In the genomic region with DNA sequence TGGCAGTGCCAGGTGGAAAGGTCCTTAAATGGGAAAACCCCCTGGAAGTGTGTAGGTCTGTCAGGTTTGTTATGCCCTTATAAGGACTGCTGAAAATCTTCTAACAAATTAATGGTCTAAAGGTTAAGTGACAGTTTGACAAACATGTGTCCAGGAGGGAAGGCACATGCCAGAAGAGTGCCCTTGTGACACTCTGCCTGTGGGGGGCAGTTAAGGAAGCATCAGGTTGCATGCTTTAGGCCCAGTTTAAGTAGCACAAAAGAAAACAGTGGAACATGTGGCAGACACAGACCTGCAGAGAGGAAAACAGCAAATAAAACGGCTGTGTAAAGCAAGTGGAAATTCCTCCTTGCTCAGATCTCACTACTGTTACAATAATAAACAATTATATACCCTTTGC, we compare ENCODE assay signal across 34 mouse cellular contexts. TPM values are rescaled to one million over a fixed set of nuclear protein-coding genes. Genes with fewer than 3 reads are reported as not detected.
A peak's percentile ranks its signal among the peaks of the same experiment; 100 is the strongest.
DNase-seq lines count a peak whose midpoint lies in the region; ATAC-seq lines count a peak whose summit lies in the region.
"Had no signal": no experiment of that assay in that cellular context is flagged by ENCODE, and none has a peak within 500 bp of the region (broad histone marks: within the 10 kb centered on the region; RNA-seq: fewer than 3 reads in every experiment).

No protein-coding gene starts in this region.

- no peak overlapping the region for H3K4me2 ChIP-seq in kidney, embryonic 15.5 days
- no peak overlapping the region for H3K4me2 ChIP-seq in neural tube, embryonic 15.5 days
- no peak overlapping the region for H3K4me2 ChIP-seq in embryonic facial prominence, embryonic 11.5 days (ENCODE audit: low read depth, low read length)
- H3K4me2 ChIP-seq: embryonic facial prominence, embryonic 13.5 days; forebrain, embryonic 15.5 days; heart, embryonic 13.5 days; intestine, embryonic 15.5 days; limb, embryonic 15.5 days; liver, embryonic 15.5 days; lung, embryonic 15.5 days; midbrain, embryonic 13.5 days had no signal

- H3K27ac ChIP-seq in kidney, embryonic 15.5 days = no peak overlapping the region
- H3K27ac ChIP-seq in neural tube, embryonic 15.5 days (replicated peaks) = no peak overlapping the region
- H3K27ac ChIP-seq in embryonic facial prominence, embryonic 11.5 days (replicated peaks; ENCODE audit: low read depth, low read length) = no peak overlapping the region
- H3K27ac ChIP-seq: embryonic facial prominence, embryonic 13.5 days; forebrain, embryonic 10.5 days; forebrain, embryonic 15.5 days; heart, embryonic 13.5 days; intestine, embryonic 15.5 days; limb, embryonic 15.5 days; liver, embryonic 15.5 days; lung, embryonic 15.5 days; midbrain, embryonic 13.5 days had no signal

- peak; percentile 82 for ATAC-seq in kidney, embryonic 15.5 days (replicated peaks; ENCODE audit: low FRiP score)
- ATAC-seq in neural tube, embryonic 15.5 days (ENCODE audit: low FRiP score) = no peak
- ATAC-seq in embryonic facial prominence, embryonic 11.5 days (replicated peaks; ENCODE audit: insufficient number of reproducible peaks, low FRiP score, low TSS enrichment, low read depth) = no peak
- ATAC-seq: forebrain, embryonic 15.5 days; hindbrain, embryonic 16.5 days; intestine, embryonic 15.5 days; midbrain, embryonic 13.5 days had no signal

- intact Hi-C loops in left cerebral cortex, postnatal 14 days (cut with DNase I) = no loop called here

- no peak for DNase-seq in kidney, postnatal 10 days
- peak; percentile 14 for DNase-seq in neural tube, embryonic 10.5 days (ENCODE audit: extremely low spot score, low spot score)
- peak; percentile 29 for DNase-seq in embryonic facial prominence, embryonic 11.5 days (ENCODE audit: low spot score)
- DNase-seq in yolk sac, embryonic 10.5 days (ENCODE audit: low spot score) = peak; percentile 1
- no peak for DNase-seq in left cerebral cortex, postnatal 14 days (ENCODE audit: low spot score in 2 of 2)
- DNase-seq in adrenal gland, adult 18-20 months (ENCODE audit: low spot score in 2 of 2) = no peak
- DNase-seq: adrenal gland, postnatal 25 days; cerebellum, adult 11-12 months; cerebellum, adult 9-11 months; gastrocnemius, postnatal 10 days; heart, postnatal 10 days; kidney, adult 8-10 months; layer of hippocampus, adult 9-11 months; retina, postnatal 1 day; right cerebral cortex, postnatal 4 days; thymus, adult 2 months; thymus, postnatal 36 days had no signal

- 35% methylated on average over 1 of the region's 1 CpGs for WGBS in kidney, embryonic 15.5 days
- WGBS in neural tube, embryonic 15.5 days = 46% methylated on average over 1 of the region's 1 CpGs
- 21% methylated on average over 1 of the region's 1 CpGs for WGBS in embryonic facial prominence, embryonic 11.5 days

- H3K36me3 ChIP-seq in kidney, embryonic 15.5 days = no peaks in the 10 kb centered on the region
- H3K36me3 ChIP-seq in neural tube, embryonic 15.5 days = no peaks in the 10 kb centered on the region
- no peaks in the 10 kb centered on the region for H3K36me3 ChIP-seq in embryonic facial prominence, embryonic 11.5 days (replicated peaks; ENCODE audit: control insufficient read depth, insufficient read depth, low read depth, low read length)
- H3K36me3 ChIP-seq: embryonic facial prominence, embryonic 13.5 days; forebrain, embryonic 10.5 days; forebrain, embryonic 15.5 days; heart, embryonic 13.5 days; intestine, embryonic 15.5 days; limb, embryonic 15.5 days; liver, embryonic 15.5 days; lung, embryonic 15.5 days; midbrain, embryonic 13.5 days had no signal

- no peaks in the 10 kb centered on the region for H3K4me1 ChIP-seq in kidney, embryonic 15.5 days
- H3K4me1 ChIP-seq in neural tube, embryonic 15.5 days = no peaks in the 10 kb centered on the region
- no peaks in the 10 kb centered on the region for H3K4me1 ChIP-seq in embryonic facial prominence, embryonic 11.5 days (ENCODE audit: control insufficient read depth, insufficient read depth, low read length)
- H3K4me1 ChIP-seq: embryonic facial prominence, embryonic 13.5 days; forebrain, embryonic 10.5 days; forebrain, embryonic 15.5 days; heart, embryonic 13.5 days; intestine, embryonic 15.5 days; limb, embryonic 15.5 days; liver, embryonic 15.5 days; lung, embryonic 15.5 days; midbrain, embryonic 13.5 days had no signal

- H3K9ac ChIP-seq in kidney, embryonic 15.5 days = no peak overlapping the region
- H3K9ac ChIP-seq in neural tube, embryonic 15.5 days (replicated peaks) = no peak overlapping the region
- no peak overlapping the region for H3K9ac ChIP-seq in embryonic facial prominence, embryonic 11.5 days (replicated peaks; ENCODE audit: low read length)
- H3K9ac ChIP-seq: embryonic facial prominence, embryonic 13.5 days; forebrain, embryonic 15.5 days; heart, embryonic 13.5 days; intestine, embryonic 15.5 days; limb, embryonic 15.5 days; liver, embryonic 15.5 days; lung, embryonic 15.5 days; midbrain, embryonic 13.5 days had no signal

- no peak overlapping the region for H3K4me3 ChIP-seq in kidney, embryonic 15.5 days (replicated peaks)
- H3K4me3 ChIP-seq in neural tube, embryonic 15.5 days (replicated peaks) = no peak overlapping the region
- H3K4me3 ChIP-seq in embryonic facial prominence, embryonic 11.5 days (ENCODE audit: low read depth, low read length) = no peak overlapping the region
- H3K4me3 ChIP-seq: embryonic facial prominence, embryonic 13.5 days; forebrain, embryonic 10.5 days; forebrain, embryonic 15.5 days; heart, embryonic 13.5 days; intestine, embryonic 15.5 days; limb, embryonic 15.5 days; liver, embryonic 15.5 days; lung, embryonic 15.5 days; midbrain, embryonic 13.5 days had no signal

- no peaks in the 10 kb centered on the region for H3K9me3 ChIP-seq in kidney, embryonic 15.5 days (replicated peaks)
- H3K9me3 ChIP-seq in neural tube, embryonic 15.5 days (replicated peaks) = no peaks in the 10 kb centered on the region
- no peaks in the 10 kb centered on the region for H3K9me3 ChIP-seq in embryonic facial prominence, embryonic 11.5 days (replicated peaks; ENCODE audit: control insufficient read depth, low read length)
- H3K9me3 ChIP-seq: embryonic facial prominence, embryonic 13.5 days; forebrain, embryonic 10.5 days; forebrain, embryonic 15.5 days; heart, embryonic 13.5 days; intestine, embryonic 15.5 days; limb, embryonic 15.5 days; liver, embryonic 15.5 days; lung, embryonic 15.5 days; midbrain, embryonic 13.5 days had no signal

- H3K27me3 ChIP-seq in kidney, embryonic 15.5 days = no peaks in the 10 kb centered on the region
- H3K27me3 ChIP-seq in neural tube, embryonic 15.5 days (replicated peaks) = no peaks in the 10 kb centered on the region
- H3K27me3 ChIP-seq in embryonic facial prominence, embryonic 11.5 days (ENCODE audit: control insufficient read depth, insufficient read depth, low read length) = no peaks in the 10 kb centered on the region
- H3K27me3 ChIP-seq: forebrain, embryonic 15.5 days; heart, embryonic 13.5 days; intestine, embryonic 15.5 days; limb, embryonic 15.5 days; liver, embryonic 15.5 days; lung, embryonic 15.5 days; midbrain, embryonic 13.5 days had no signal

RNA-seq across cellular contexts. Expression of gene Tbx22, which starts 55.8 kb away (rescaled TPM):
- 0.05 TPM in 1 of 2 replicates, not detected in the other for polyA plus RNA-seq in kidney, embryonic 15.5 days (2015; fragmentation: Nextera tagmentation; extraction: Ambion mirVana)
- 0.04 TPM in 1 of 2 replicates, not detected in the other for polyA plus RNA-seq in neural tube, embryonic 15.5 days (2015; fragmentation: Nextera tagmentation; extraction: Ambion mirVana)
- polyA plus RNA-seq in embryonic facial prominence, embryonic 11.5 days (2014; fragmentation: Nextera tagmentation; extraction: Ambion mirVana) = 10.7 and 11.4 TPM in 2 replicates
- total RNA-seq in left cerebral cortex, postnatal 14 days (2021) = under 1 TPM; 0.20 to 0.47 TPM
- total RNA-seq in adrenal gland, adult 18-20 months (2021) = not detected
- total RNA-seq: adrenal gland, postnatal 25 days; gastrocnemius, postnatal 10 days; heart, adult 8-10 months; heart, postnatal 10 days; hematopoietic stem cell, adult 5-6 weeks; left cerebral cortex, postnatal 10 days; megakaryocyte progenitor cell, adult 5-6 weeks had no signal
- polyA plus RNA-seq: forebrain, embryonic 15.5 days; heart, embryonic 13.5 days; intestine, embryonic 15.5 days; liver, embryonic 15.5 days; lung, embryonic 15.5 days; midbrain, embryonic 13.5 days; spleen, adult 2 months; thymus, adult 2 months had no signal

Comparison
In these comparisons a context has a peak if more than half of its experiments do, and no peak if none do; other contexts are left out.
1. DNase-seq: peak in neural tube, embryonic 10.5 days (single experiment), embryonic facial prominence, embryonic 11.5 days (single experiment) and yolk sac, embryonic 10.5 days (single experiment); none in kidney, postnatal 10 days (single experiment), left cerebral cortex, postnatal 14 days (0 of 2) and adrenal gland, adult 18-20 months (0 of 2).
2. RNA of gene Tbx22, which starts 55.8 kb away (polyA plus RNA-seq): 10.7 to 11.4 TPM in embryonic facial prominence, embryonic 11.5 days; 0.05 TPM in kidney, embryonic 15.5 days and 0.04 TPM in neural tube, embryonic 15.5 days; every median in the first group is over 10 times any median in the second.